Mouse (Mus musculus) MEL (cell line): ENCODE data around the gene Aatk.

Source experiments
- CTCF ChIP-seq, 3 experiments: IDR thresholded peaks in 2 of 3; conservative IDR thresholded peaks in 1 of 3; 2 replicates each; pipeline ENCODE4 v1.5.1; 2011 to 2012; ENCODE audit warnings: low read length in 3 of 3, low read depth in 2 of 3, mild to moderate bottlenecking in 2 of 3, improper control_type of control experiment in 1 of 3, inconsistent platforms in 1 of 3, mixed read lengths in 1 of 3, moderate library complexity in 1 of 3; ENCODE audit not compliant: control insufficient read depth in 1 of 3, insufficient read depth in 1 of 3, poor library complexity in 1 of 3, severe bottlenecking in 1 of 3
- GATA1 ChIP-seq: IDR thresholded peaks from 2 replicates; pipeline ENCODE4 v1.6.1; 2011; ENCODE audit warnings: low read depth, low read length, improper control_type of control experiment
- MAX ChIP-seq: IDR thresholded peaks from 2 replicates; pipeline ENCODE4 v1.6.1; 2011; ENCODE audit warnings: low read length, improper control_type of control experiment
- POLR2A ChIP-seq, 2 experiments: IDR thresholded peaks; 2 replicates each; pipeline ENCODE4 v1.6.1; 2011 to 2012; ENCODE audit warnings: low read length in 2 of 2, mild to moderate bottlenecking in 2 of 2, control low read depth in 1 of 2, improper control_type of control experiment in 1 of 2, low read depth in 1 of 2, moderate library complexity in 1 of 2; ENCODE audit not compliant: control insufficient read depth in 1 of 2, insufficient read depth in 1 of 2, poor library complexity in 1 of 2
- TAL1 ChIP-seq: IDR thresholded peaks from 2 replicates; pipeline ENCODE4 v1.6.1; 2012; ENCODE audit warnings: mild to moderate bottlenecking, inconsistent platforms, low read length, moderate library complexity, mixed read lengths
- USF1 ChIP-seq: IDR thresholded peaks from 2 replicates; pipeline ENCODE4 v1.6.1; 2014; ENCODE audit warnings: low read depth, mild to moderate bottlenecking, inconsistent platforms, low read length, improper control_type of control experiment, moderate library complexity
- ZC3H11A ChIP-seq: IDR thresholded peaks from 2 replicates; pipeline ENCODE4 v1.6.1; 2012; ENCODE audit warnings: low read depth, mild to moderate bottlenecking, inconsistent platforms, low read length, improper control_type of control experiment

GRCm38 (mm10) chr11:120090661-120091060 lies 43.7 kb upstream of the Aatk start:
- no peak for TF ChIP-seq CTCF (IDR thresholded peaks at IDR 0.05 in 2 of 3, conservative IDR thresholded peaks at IDR 0.05 in 1 of 3; ENCODE audit: control insufficient read depth in 1 of 3, insufficient read depth in 1 of 3, low read depth in 2 of 3, low read length in 3 of 3, poor library complexity in 1 of 3, severe bottlenecking in 1 of 3)
- TF ChIP-seq ZC3H11A = no peak
- TF ChIP-seq MAX = no peak
- TF ChIP-seq GATA1 = no peak
- TF ChIP-seq TAL1 = no peak
- TF ChIP-seq POLR2A (IDR thresholded peaks at IDR 0.05; ENCODE audit: control insufficient read depth in 1 of 2, insufficient read depth in 1 of 2, low read depth in 1 of 2, low read length in 2 of 2, poor library complexity in 1 of 2) = no peak
- TF ChIP-seq USF1 = no peak
